In the genomic region with DNA sequence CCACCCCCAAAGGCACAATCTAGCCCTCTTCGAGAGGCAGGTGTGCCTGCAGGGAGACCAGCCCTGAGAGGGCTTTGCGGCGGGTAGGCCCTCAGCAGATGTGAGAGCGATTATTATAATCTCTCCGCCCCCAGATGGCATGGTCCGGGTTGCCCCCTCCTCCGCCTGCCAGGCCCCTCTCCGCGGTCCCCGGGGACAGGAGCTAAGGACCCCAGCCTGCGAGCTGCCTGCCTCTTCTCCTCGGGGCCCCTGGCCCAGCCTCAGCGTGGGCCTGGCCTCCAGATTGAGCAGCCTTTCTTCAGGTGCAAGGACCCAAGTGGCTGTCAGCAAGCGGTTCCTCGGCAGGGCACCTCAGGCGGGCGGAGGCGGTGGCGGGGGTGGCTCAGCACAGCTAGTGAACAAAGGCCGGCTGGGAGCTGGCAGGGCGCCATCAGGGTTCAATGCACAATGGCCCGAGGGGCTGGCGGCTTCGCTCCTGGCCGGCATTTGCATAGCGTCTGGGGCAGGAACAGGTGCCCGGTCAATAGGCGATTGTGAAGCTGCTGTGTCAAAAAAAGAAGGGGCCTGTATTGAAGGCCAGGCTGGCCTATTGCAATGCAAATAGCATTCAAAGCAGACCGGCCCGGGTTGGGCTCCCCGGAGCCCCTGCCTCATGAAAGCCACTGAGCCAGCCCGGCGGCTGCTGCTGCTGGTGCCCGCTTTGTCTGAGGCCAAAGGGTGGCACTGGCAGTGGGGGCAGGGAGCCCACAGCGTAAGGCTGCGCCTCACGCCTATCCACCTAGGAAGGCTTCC, we compare ENCODE assay signal across 8 mouse cellular contexts.
A peak's percentile ranks its signal among the peaks of the same experiment; 100 is the strongest.
DNase-seq lines count a peak whose midpoint lies in the region; ATAC-seq lines count a peak whose summit lies in the region.

No protein-coding gene starts in this region.

- 1% methylated on average over 37 of the region's 37 CpGs for WGBS in embryonic facial prominence, embryonic 11.5 days
- WGBS in heart, embryonic 13.5 days: 8% methylated on average over 37 of the region's 37 CpGs

- no peaks in the 10 kb centered on the region for H3K36me3 ChIP-seq in embryonic facial prominence, embryonic 11.5 days (replicated peaks; ENCODE audit: control insufficient read depth, insufficient read depth, low read depth, low read length)
- no peaks in the 10 kb centered on the region for H3K36me3 ChIP-seq in heart, embryonic 13.5 days

- peaks cover 9% of the 10 kb centered on the region for H3K4me1 ChIP-seq in embryonic facial prominence, embryonic 11.5 days (ENCODE audit: control insufficient read depth, insufficient read depth, low read length)
- peaks cover 31% of the 10 kb centered on the region for H3K4me1 ChIP-seq in heart, embryonic 13.5 days

- peak overlapping the region; percentile 36 for H3K4me2 ChIP-seq in embryonic facial prominence, embryonic 11.5 days (ENCODE audit: low read depth, low read length)
- peak overlapping the region; percentile 69 for H3K4me2 ChIP-seq in heart, embryonic 13.5 days

- peaks cover 2% of the 10 kb centered on the region; the same call in 1 of the 2 replicates for H3K27me3 ChIP-seq in embryonic facial prominence, embryonic 11.5 days (ENCODE audit: control insufficient read depth, insufficient read depth, low read length)
- H3K27me3 ChIP-seq in heart, embryonic 13.5 days (replicated peaks): peaks cover 9% of the 10 kb centered on the region; the same call in 1 of the 2 replicates

- 0 out of 2 replicates have a peak overlapping the region, but pooled peaks have one; percentile 2 for H3K4me3 ChIP-seq in embryonic facial prominence, embryonic 11.5 days (ENCODE audit: low read depth, low read length)
- H3K4me3 ChIP-seq in heart, embryonic 13.5 days: peak overlapping the region; percentile 39

- peak overlapping the region; percentile 40 for H3K9ac ChIP-seq in embryonic facial prominence, embryonic 11.5 days (replicated peaks; ENCODE audit: low read length)
- H3K9ac ChIP-seq in heart, embryonic 13.5 days: peak overlapping the region; percentile 83

- ATAC-seq in embryonic facial prominence, embryonic 11.5 days (replicated peaks; ENCODE audit: insufficient number of reproducible peaks, low FRiP score, low TSS enrichment, low read depth): peak; percentile 87
- no peak for ATAC-seq in heart, embryonic 13.5 days (ENCODE audit: extremely low read depth, insufficient number of reproducible peaks, low FRiP score, low TSS enrichment)

- no peaks in the 10 kb centered on the region for H3K9me3 ChIP-seq in embryonic facial prominence, embryonic 11.5 days (replicated peaks; ENCODE audit: control insufficient read depth, low read length)
- H3K9me3 ChIP-seq in heart, embryonic 13.5 days: no peaks in the 10 kb centered on the region

- DNase-seq in gastrocnemius, adult 18-20 months (ENCODE audit: low spot score): peak; percentile 28
- no peak for DNase-seq in gastrocnemius, adult 8-10 months (ENCODE audit: low spot score in 2 of 2)
- DNase-seq in embryonic facial prominence, embryonic 11.5 days (ENCODE audit: low spot score): peak; percentile 84
- peak; percentile 94 for DNase-seq in kidney, postnatal 10 days
- DNase-seq in liver: peak; percentile 60
- DNase-seq in neural tube, embryonic 10.5 days (ENCODE audit: extremely low spot score, low spot score): peak; percentile 88
- DNase-seq in telencephalon, adult 2 months (ENCODE audit: low read depth, low spot score): peak; percentile 74

- peak overlapping the region; percentile 57 for H3K27ac ChIP-seq in embryonic facial prominence, embryonic 11.5 days (replicated peaks; ENCODE audit: low read depth, low read length)
- H3K27ac ChIP-seq in heart, embryonic 13.5 days (replicated peaks): 0 out of 2 replicates have a peak overlapping the region, but pooled peaks have one; percentile 45

Comparison
In these comparisons a context has a peak if more than half of its experiments do, and no peak if none do; other contexts are left out.
1. DNase-seq: peak in gastrocnemius, adult 18-20 months (single experiment), embryonic facial prominence, embryonic 11.5 days (single experiment), kidney, postnatal 10 days (single experiment), liver (single experiment), neural tube, embryonic 10.5 days (single experiment) and telencephalon, adult 2 months (single experiment); none in gastrocnemius, adult 8-10 months (0 of 2).